Mouse (Mus musculus): ENCODE measurements around the gene Asic2.

DNA sequence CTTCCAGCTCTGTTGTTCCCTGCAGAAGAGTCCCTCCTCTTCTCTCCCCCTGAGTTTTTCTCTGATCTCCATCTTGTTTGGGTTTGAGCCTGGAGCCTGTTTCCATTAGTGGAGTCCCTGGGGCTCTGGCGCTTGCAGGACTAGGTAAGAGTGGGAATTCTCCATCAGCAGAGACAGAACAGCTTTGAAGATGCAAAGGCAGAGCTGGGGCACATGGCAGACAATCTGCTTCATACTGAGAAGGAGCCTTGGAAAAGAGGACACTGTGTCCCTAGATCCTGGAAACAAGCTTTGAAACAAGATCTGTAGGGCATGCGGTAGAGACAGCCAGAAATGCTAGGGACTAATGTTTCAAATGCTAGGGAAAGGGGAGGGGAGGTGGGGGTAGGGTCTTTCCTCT is 729.2 kb downstream of the Asic2 start:
- no peak for TF ChIP-seq POLR2A (IDR thresholded peaks at IDR 0.05; ENCODE audit: control insufficient read depth, extremely low read depth, insufficient read depth, low read length, poor library complexity)
- no peak for TF ChIP-seq CTCF (IDR thresholded peaks at IDR 0.05; ENCODE audit: borderline replicate concordance, control insufficient read depth, extremely low read depth, insufficient read depth, low read length, poor library complexity)
